Mouse (Mus musculus) neural tube, postnatal 0 days (tissue): ENCODE measurements around the gene Rpe. TPM values are rescaled to one million over a fixed set of nuclear protein-coding genes. Genes with fewer than 3 reads are reported as not detected.

Experiments used
- polyA plus RNA-seq: library from polyadenylated mRNA; unstranded; fragments of >200 nt; fragmentation: Nextera tagmentation; extraction: Ambion mirVana; gene quantifications from 2 replicates; pipeline ENCODE4 v1.2.1, GENCODE M21; 2015

The Rpe gene
- 33.5 and 35.1 TPM in 2 replicates for polyA plus RNA-seq

GRCm38 (mm10) chr1:66700693-66701575 lies at the start of gene Rpe:
Gene Rpe, plus strand, starts transcription at chr1:66700831.

Other genes with a start within 250 kb of the Rpe start
- 14.0 and 15.4 TPM in 2 replicates for gene Unc80, start 232.5 kb upstream of the Rpe start, polyA plus RNA-seq
- gene Kansl1l, start 116.7 kb downstream of the Rpe start, polyA plus RNA-seq, result 10.1 and 10.8 TPM in 2 replicates
- 101 and 108 TPM in 2 replicates for gene Acadl, start 162.4 kb downstream of the Rpe start, polyA plus RNA-seq
- 10.1 and 11.8 TPM in 2 replicates for gene Myl1, start 244.6 kb downstream of the Rpe start, polyA plus RNA-seq